Comparison of ENCODE assay signal across 10 mouse cellular contexts in the genomic region with DNA sequence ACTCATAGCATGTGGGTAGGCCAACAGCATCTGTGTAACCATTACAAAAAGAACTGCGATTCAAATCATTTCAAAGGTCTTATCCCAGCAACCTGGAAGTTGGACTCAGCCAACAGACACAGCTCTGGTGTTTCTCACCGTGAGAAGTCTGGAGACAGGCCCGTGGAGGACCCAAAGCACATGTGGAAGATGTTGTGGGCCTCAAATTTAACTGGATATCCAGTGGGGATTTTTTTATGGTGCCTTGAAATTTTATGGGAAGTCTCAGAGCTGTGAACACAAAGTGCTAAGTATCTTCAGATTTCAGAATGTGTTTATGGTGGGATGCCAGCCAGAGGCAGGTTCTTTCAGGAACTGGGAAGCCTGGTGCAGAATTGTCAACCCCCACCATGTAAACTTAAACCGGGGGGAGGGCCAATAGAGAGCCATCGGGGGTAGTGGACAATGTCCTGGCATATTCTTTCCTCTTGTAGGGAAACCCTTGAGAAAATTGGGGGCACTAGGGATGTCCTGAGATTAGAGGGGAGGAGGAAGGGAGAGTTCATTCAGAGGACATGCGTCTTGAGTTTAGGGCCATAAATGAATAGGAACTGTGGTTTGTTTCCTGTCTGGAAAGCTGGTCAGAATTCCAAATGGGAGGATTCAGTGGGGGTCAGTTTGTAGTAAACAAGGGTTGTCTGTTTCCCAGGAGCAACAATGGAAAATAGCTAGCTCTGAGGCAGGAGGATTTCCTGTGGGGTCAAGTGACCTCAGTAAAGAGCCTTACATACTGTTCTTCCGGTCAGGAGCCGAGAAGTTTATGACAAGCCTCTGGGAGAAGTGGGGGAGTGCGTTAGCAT. TPM values are rescaled to one million over a fixed set of nuclear protein-coding genes. Genes with fewer than 3 reads are reported as not detected.
DNase-seq lines count a peak whose midpoint lies in the region; ATAC-seq and TF ChIP-seq lines count a peak whose summit lies in the region.
"Had no signal": no experiment of that assay in that cellular context is flagged by ENCODE, and none has a peak within 500 bp of the region (broad histone marks: within the 10 kb centered on the region; RNA-seq: fewer than 3 reads in every experiment).

No protein-coding gene starts in this region.

- 0 out of 2 replicates have a peak overlapping the region, but pooled peaks have one; percentile 12 for H3K27ac ChIP-seq in heart, embryonic 10.5 days
- no peak overlapping the region for H3K27ac ChIP-seq in heart, adult 2 months
- H3K27ac ChIP-seq in liver, embryonic 16.5 days (ENCODE audit: low read length): no peak overlapping the region
- no peak overlapping the region; the same call in 1 of the 2 replicates for H3K27ac ChIP-seq in liver, embryonic 11.5 days (ENCODE audit: low read depth, low read length)
- H3K27ac ChIP-seq in intestine, embryonic 16.5 days (ENCODE audit: low read length): peak overlapping the region; percentile 57
- H3K27ac ChIP-seq: left cerebral cortex, adult 2 months had no signal

- TF ChIP-seq EP300 in heart, adult 2 months (IDR thresholded peaks at IDR 0.05; ENCODE audit: insufficient read depth, low read depth, low read length): no peak

- no peaks in the 10 kb centered on the region for H3K27me3 ChIP-seq in heart, embryonic 10.5 days (ENCODE audit: insufficient read depth, poor library complexity, severe bottlenecking)
- no peaks in the 10 kb centered on the region for H3K27me3 ChIP-seq in heart, adult 2 months (ENCODE audit: control insufficient read depth, insufficient read depth, low read length)
- H3K27me3 ChIP-seq in liver, embryonic 16.5 days (ENCODE audit: control insufficient read depth, insufficient read depth, low read depth, low read length): no peaks in the 10 kb centered on the region
- H3K27me3 ChIP-seq in liver, embryonic 11.5 days (replicated peaks; ENCODE audit: control insufficient read depth, insufficient read depth, low read length): no peaks in the 10 kb centered on the region
- H3K27me3 ChIP-seq in intestine, embryonic 16.5 days (replicated peaks; ENCODE audit: control insufficient read depth, insufficient read depth, low read length): no peaks in the 10 kb centered on the region

- H3K36me3 ChIP-seq in heart, embryonic 10.5 days: no peaks in the 10 kb centered on the region
- no peaks in the 10 kb centered on the region for H3K36me3 ChIP-seq in heart, adult 2 months (ENCODE audit: control insufficient read depth, insufficient read depth, low read length)
- no peaks in the 10 kb centered on the region for H3K36me3 ChIP-seq in liver, embryonic 16.5 days (ENCODE audit: control insufficient read depth, insufficient read depth)
- H3K36me3 ChIP-seq in liver, embryonic 11.5 days (ENCODE audit: control insufficient read depth, insufficient read depth, low read length): no peaks in the 10 kb centered on the region
- no peaks in the 10 kb centered on the region for H3K36me3 ChIP-seq in intestine, embryonic 16.5 days (ENCODE audit: control insufficient read depth, insufficient read depth, low read length)

- no peaks in the 10 kb centered on the region for H3K9me3 ChIP-seq in heart, embryonic 10.5 days
- H3K9me3 ChIP-seq in liver, embryonic 16.5 days (replicated peaks; ENCODE audit: control insufficient read depth, low read length): no peaks in the 10 kb centered on the region
- no peaks in the 10 kb centered on the region for H3K9me3 ChIP-seq in liver, embryonic 11.5 days (ENCODE audit: control insufficient read depth, low read length)
- H3K9me3 ChIP-seq in intestine, embryonic 16.5 days (ENCODE audit: control insufficient read depth, low read length): no peaks in the 10 kb centered on the region

- no peaks in the 10 kb centered on the region for H3K79me2 ChIP-seq in heart, adult 2 months (replicated peaks; ENCODE audit: control insufficient read depth, insufficient read depth, low read length)

- TF ChIP-seq POLR2A in heart, adult 2 months (IDR thresholded peaks at IDR 0.05; ENCODE audit: insufficient read depth, low read depth, low read length): no peak

- no peak for TF ChIP-seq CTCF in heart, adult 2 months (IDR thresholded peaks at IDR 0.05)

- 0 out of 2 replicates have a peak, but pooled peaks cover 13% of the 10 kb centered on the region for H3K4me1 ChIP-seq in heart, embryonic 10.5 days
- H3K4me1 ChIP-seq in heart, adult 2 months (ENCODE audit: control insufficient read depth, insufficient read depth, low read length): peaks cover 2% of the 10 kb centered on the region; the same call in 1 of the 2 replicates
- no peaks in the 10 kb centered on the region for H3K4me1 ChIP-seq in liver, embryonic 16.5 days (ENCODE audit: control insufficient read depth, low read depth, low read length)
- H3K4me1 ChIP-seq in liver, embryonic 11.5 days (replicated peaks; ENCODE audit: control insufficient read depth, insufficient read depth, low read length): no peaks in the 10 kb centered on the region
- H3K4me1 ChIP-seq in intestine, embryonic 16.5 days (ENCODE audit: control insufficient read depth, insufficient read depth, low read length): peaks cover 10% of the 10 kb centered on the region; the same call in 1 of the 2 replicates

- DNase-seq in heart, embryonic 10.5 days (ENCODE audit: low spot score): no peak
- no peak for DNase-seq in heart, adult 2 months
- no peak for DNase-seq in liver, embryonic 11.5 days (ENCODE audit: low spot score)
- peak; percentile 29 for DNase-seq in mesoderm, embryonic 11.5 days (ENCODE audit: low read depth, low spot score)
- DNase-seq in cerebellum, adult 11-12 months: no peak
- DNase-seq: cerebellum, postnatal 25 days had no signal

- no peak overlapping the region for H3K9ac ChIP-seq in heart, adult 2 months (ENCODE audit: low read depth, low read length)
- no peak overlapping the region for H3K9ac ChIP-seq in liver, embryonic 16.5 days (ENCODE audit: low read depth, low read length)
- no peak overlapping the region for H3K9ac ChIP-seq in liver, embryonic 11.5 days (ENCODE audit: low read depth, low read length)
- H3K9ac ChIP-seq in intestine, embryonic 16.5 days (ENCODE audit: low read depth, low read length): no peak overlapping the region

- 0 out of 2 replicates have a peak, but pooled peaks have one; percentile 19 for ATAC-seq in liver, embryonic 16.5 days (ENCODE audit: low read depth)
- no peak for ATAC-seq in liver, embryonic 11.5 days (replicated peaks; ENCODE audit: low FRiP score)
- ATAC-seq in intestine, embryonic 16.5 days: peak; percentile 48; the same call in 1 of the 2 replicates
- no peak for ATAC-seq in megakaryocyte progenitor cell, adult 5-6 weeks (replicated peaks; ENCODE audit: poor library complexity)

- H3K4me3 ChIP-seq in heart, embryonic 10.5 days: no peak overlapping the region
- no peak overlapping the region for H3K4me3 ChIP-seq in heart, adult 2 months
- H3K4me3 ChIP-seq in liver, embryonic 16.5 days (ENCODE audit: low read depth, low read length): no peak overlapping the region
- no peak overlapping the region for H3K4me3 ChIP-seq in liver, embryonic 11.5 days (ENCODE audit: low read depth, low read length)
- H3K4me3 ChIP-seq in intestine, embryonic 16.5 days (ENCODE audit: low read length): no peak overlapping the region
- H3K4me3 ChIP-seq: left cerebral cortex, adult 2 months had no signal

- H3K4me2 ChIP-seq in liver, embryonic 16.5 days (ENCODE audit: low read depth, low read length): no peak overlapping the region
- H3K4me2 ChIP-seq in liver, embryonic 11.5 days: no peak overlapping the region
- H3K4me2 ChIP-seq in intestine, embryonic 16.5 days (ENCODE audit: low read depth, low read length): no peak overlapping the region

- 60% methylated on average over 9 of the region's 9 CpGs for WGBS in heart, embryonic 10.5 days
- WGBS in heart, adult 2 months: 42% methylated on average over 9 of the region's 9 CpGs
- WGBS in liver, embryonic 16.5 days (ENCODE audit: insufficient replicate concordance): 41% methylated on average over 9 of the region's 9 CpGs
- 58% methylated on average over 9 of the region's 9 CpGs for WGBS in liver, embryonic 11.5 days
- 46% methylated on average over 9 of the region's 9 CpGs for whole genome bisulfite sequencing in intestine, embryonic 16.5 days

- intact Hi-C loops in heart, adult 2 months (cut with DNase I): no loop called here

RNA-seq across cellular contexts. Expression of gene Tmpo, which starts 41.5 kb away (rescaled TPM):
- polyA plus RNA-seq in heart, embryonic 10.5 days (2016; fragmentation: Nextera tagmentation; extraction: Ambion mirVana): 142 and 192 TPM in 2 replicates
- 10 to 100 TPM; 39.8 to 40.1 TPM for total RNA-seq in heart, adult 2 months (2021)
- 13.9 and 26.2 TPM in 2 replicates for polyA plus RNA-seq in heart, adult 2 months (2012; rRNA removed)
- polyA plus RNA-seq in liver, embryonic 16.5 days (2015; fragmentation: Nextera tagmentation; extraction: Ambion mirVana): 99.2 and 101 TPM in 2 replicates
- polyA plus RNA-seq in liver, embryonic 11.5 days (2014; fragmentation: Nextera tagmentation; extraction: Ambion mirVana): 207 and 219 TPM in 2 replicates
- 110 and 111 TPM in 2 replicates for polyA plus RNA-seq in intestine, embryonic 16.5 days (2015; fragmentation: Nextera tagmentation; extraction: Ambion mirVana)
- total RNA-seq in megakaryocyte progenitor cell, adult 5-6 weeks (2015): 266 and 302 TPM in 2 replicates
- total RNA-seq in megakaryocyte progenitor cell, adult 5-6 weeks (2017): 461 and 467 TPM in 2 replicates

Comparison
In these comparisons a context has a peak if more than half of its experiments do, and no peak if none do; other contexts are left out.
1. H3K27ac ChIP-seq: peak in heart, embryonic 10.5 days (single experiment) and intestine, embryonic 16.5 days (single experiment); none in heart, adult 2 months (single experiment), liver, embryonic 16.5 days (single experiment) and liver, embryonic 11.5 days (single experiment).
2. ATAC-seq: peak in liver, embryonic 16.5 days (single experiment) and intestine, embryonic 16.5 days (single experiment); none in liver, embryonic 11.5 days (single experiment) and megakaryocyte progenitor cell, adult 5-6 weeks (single experiment).